Mouse (Mus musculus): ENCODE results near the gene Atg5.

Gene Atg5

DNA sequence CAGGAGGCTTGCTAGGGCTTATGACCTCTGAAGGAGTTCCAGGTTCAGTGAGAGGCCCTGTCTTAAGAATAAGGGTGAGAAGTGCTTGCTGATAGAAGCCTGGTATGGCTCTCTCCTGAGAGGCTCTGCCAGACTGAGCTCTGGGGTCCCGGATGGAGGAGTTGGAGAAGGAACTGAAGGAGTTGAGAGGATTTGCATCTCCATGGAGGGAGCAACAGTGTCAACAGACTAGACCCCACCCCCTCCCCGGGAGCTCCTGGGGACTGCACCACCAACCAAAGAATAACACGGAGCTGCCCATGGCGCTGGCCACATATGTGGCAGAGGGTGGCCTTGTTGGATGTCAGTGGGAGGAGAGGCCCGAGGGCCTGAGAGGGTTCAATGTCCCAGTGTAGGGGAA is 47.1 kb downstream of the Atg5 start:
- no peak for DNase-seq (ENCODE audit: extremely low read depth, low read depth)

DNA sequence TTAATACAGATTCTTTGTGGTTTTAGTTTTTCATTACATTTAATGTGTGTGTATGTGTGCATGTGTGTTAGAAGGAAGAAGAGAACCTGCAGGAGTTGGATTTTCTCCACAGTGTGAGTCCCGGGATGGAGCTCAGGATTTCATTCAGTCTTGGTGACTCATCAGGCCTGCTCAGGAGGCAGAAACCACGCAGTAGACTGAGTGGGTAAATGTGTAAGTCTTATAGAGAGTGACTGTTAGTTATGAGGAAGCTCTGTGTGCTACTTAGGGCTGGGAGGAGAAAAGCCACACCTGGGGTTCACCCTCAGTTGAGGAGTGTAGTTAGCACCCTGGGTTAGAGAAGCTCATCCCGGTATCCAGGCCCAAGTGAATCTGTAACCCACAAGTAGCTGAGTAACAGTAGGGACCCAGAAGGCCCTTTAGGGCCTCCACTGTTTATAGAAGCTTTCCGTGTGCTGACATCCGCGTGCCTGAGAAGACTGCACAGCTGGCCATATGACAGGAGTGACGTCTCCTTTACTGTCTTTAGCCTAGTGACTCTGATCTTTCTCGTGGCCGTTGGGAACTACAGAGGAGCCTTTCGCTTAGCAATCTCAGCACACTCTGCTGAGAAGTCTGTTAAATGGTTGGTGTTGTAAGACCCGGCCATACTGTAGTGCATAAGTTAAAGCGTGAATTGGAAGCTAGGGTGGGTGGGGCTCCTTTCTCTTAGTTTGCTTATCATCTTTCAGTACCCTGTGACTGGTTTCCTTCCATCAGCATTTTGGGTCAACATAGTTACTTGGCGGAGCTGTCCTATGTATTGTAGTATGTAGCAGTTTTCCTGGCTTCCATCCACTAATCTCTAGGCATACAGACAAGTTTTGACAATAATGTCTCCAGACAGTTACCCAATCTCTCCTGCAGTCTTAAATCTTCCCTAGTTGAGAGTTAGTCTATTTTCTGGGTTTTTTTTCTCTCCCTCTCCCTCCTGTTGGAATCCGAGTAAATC is 48.4 kb downstream of the Atg5 start:
- no peak for DNase-seq (ENCODE audit: extremely low read depth, low read depth)

DNA sequence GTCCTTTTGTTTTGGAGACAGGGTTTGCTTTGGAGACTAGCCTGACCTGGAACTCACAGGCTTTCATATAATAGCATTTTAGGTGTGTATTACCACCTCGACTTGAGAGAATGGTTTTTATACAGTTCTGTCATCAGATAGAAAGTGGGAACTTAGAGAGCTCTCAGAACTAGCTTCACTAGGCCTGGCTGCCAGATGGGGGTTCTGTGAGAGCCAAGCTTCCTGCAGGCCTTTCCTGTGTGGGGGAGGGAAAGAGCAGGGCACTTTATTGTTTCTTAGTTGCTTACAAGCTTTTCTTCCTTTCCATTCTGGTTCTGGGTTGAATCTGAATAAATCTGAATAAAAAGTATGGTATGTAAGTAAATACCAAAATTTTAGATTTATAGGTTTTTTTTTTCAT is 54.0 kb downstream of the Atg5 start:
- DNase-seq (ENCODE audit: extremely low read depth, low read depth): no peak

DNA sequence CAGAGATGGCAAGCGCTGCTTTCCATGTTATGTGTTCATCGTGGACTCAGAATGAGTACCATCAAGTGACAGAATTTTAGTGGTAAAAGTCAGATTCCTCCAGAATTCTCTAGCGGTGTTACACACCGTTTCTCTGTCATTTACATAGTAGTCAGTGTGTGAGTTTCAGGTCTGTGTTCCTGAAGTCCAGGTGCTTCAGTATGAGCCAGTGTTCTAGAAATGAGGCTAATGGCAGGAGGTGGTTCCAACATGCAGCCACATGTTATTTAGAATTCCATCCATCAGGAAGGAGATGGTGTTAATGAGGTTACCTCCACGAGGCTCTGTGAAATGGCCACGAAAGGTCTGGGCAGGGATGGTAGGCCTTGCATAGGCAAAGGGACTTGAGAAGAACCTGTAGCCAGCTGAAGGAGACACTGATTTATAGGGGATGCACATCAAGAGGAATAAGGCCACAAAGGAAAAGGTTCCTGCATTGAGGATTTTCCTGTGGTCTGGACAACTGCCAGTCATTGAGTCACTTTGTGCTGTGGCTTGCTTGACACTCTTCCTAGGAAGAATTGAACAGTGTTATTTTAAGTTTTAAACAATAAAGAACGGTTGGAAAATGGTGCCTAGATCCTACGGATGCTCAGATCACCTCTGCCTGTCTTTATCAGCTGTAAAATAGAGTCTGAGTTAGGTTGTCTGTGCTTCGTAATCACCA is 55.1 kb downstream of the Atg5 start:
- no peak for DNase-seq (ENCODE audit: extremely low read depth, low read depth)

DNA sequence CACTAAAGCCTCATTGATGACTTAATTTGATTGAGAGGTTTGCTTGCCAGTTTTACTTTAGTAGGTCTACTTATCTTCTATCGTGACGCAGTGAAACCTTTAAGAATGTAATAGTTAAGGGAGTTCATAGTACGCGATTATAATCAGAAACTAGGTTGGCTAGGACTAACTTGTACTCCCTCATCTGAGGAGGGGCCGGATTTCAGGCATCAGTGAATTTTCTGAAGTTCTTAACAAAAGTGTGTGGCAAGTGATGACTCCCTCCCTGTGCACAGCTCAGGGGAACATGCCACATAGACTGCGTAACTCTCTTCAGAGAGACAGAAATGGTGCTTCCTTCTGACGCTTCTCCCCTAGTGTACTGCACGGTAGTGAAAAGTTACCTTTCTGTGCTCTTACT is 55.7 kb downstream of the Atg5 start:
- no peak for DNase-seq (ENCODE audit: extremely low read depth, low read depth)

DNA sequence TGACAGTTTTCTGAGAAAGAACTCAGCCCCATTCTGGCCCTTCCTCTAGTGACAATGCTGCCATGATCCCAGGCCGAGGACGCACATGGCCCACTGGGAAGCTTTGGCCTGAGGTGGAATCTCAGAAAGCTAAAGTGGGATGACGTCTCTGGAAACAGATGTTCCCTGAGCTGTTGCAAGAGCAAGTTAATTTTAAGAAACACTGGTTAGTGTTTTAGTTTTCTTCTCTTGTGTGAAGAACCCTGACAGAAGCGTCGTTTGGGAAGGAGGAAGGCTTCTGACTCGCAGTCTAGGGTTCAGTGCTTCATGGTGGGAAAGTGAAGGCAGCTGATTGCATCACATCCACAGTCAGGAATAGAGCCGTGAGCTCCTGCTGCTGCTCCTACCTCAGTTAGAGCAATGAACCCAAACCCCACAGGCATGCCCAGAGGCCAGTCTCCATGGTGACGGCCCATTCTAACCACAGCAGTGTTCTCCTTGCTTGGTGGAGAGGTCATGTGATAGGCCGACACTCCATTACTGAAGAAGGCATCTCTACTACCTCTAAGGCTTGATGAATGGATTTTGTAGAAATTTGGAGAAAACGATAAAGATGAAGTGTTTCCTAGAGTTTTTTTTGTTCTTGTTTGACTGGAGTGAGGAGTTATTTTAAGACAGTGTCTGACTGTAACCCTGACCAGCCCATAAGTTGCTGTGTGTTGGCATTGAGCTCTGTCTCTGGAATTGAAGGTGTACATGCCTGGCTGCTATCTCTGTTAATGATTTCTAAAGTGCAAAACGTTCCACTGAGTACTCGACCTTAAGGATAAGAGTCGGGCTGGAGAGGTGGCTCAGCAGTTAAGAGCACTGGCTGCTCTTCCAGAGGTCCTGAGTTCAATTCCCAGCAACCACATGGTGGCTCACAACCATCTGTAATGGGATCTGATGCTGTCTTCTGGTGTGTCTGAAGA is 57.7 kb downstream of the Atg5 start:
- no peak for DNase-seq (ENCODE audit: extremely low read depth, low read depth)

DNA sequence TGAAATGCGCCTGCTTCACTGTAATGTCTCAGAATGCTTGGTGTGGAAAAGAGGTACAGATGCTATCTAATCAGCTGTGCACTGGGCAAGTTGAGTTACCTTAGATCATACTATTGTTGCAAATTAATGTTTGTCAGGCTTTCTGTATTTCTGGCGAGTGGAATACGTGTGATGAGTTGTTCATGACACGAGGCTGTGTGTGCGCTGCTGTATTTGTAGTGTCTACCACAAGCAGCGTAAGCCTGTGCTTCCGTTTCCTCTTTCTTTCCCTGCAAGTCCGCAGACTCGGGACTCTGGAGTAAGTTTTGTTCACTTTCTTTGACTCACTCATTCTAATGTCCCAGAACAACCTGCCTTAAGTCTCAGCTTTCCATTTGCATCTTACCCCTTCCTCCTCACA is 58.9 kb downstream of the Atg5 start:
- no peak for DNase-seq (ENCODE audit: extremely low read depth, low read depth)

DNA sequence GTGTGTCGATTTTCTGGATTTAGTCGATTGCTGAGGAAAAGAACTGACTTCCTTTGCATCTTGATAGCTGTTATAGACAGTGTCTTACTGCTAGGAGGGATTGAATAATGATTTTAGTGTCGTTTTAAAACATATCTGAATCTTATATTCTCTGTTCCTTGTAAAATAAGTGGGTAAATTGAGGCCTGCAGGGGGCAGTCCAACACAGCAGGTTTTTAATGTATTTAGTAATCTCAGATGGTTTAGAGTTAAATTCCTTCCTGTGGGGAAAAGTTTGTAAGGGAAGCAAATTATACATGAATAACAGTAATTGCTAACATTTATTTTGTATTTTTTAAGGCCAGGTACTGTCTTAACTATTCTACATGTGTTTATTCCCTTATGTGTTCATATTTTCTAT is 60.2 kb downstream of the Atg5 start:
- peak; percentile 11 for DNase-seq (ENCODE audit: extremely low read depth, low read depth)

DNA sequence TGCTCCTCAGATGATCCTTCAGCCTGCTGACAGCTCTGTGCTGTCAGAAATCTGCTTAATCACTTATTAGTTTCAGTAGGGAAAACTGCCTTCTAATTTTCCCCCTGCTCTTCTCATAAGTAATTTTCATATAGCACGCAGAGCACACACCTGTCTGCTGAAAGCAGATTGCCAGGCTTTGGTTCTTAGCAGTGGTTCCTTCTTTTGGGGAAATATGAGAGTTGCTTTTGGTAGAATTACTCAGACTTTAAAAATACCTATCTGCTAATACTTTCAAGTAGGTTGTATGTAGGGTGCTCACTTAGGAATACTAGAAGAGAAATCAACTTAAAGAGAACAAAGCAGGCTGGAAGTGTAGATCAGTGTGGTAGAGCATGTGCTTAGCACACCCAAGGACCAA is 62.6 kb downstream of the Atg5 start:
- DNase-seq (ENCODE audit: extremely low read depth, low read depth): no peak

DNA sequence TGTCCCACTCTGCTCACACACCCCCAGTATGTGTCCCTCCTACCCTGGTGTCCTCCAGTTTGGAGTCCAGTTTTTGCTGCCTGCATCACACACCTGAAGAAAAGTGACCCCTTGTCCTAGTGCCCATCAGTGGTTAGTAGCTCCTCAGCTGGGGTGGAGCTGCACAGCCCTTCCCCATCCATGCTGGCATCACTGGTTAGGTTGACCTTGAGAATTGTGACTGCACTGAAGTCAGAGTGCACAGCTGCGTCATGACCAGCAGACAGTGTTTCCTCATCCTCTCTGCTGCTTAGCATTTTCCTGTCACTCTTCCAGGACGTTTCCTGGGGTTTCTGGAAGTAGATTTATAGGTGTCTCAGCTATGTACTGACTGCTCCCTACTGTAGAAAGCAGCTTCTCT is 63.3 kb downstream of the Atg5 start:
- DNase-seq (ENCODE audit: extremely low read depth, low read depth): no peak

DNA sequence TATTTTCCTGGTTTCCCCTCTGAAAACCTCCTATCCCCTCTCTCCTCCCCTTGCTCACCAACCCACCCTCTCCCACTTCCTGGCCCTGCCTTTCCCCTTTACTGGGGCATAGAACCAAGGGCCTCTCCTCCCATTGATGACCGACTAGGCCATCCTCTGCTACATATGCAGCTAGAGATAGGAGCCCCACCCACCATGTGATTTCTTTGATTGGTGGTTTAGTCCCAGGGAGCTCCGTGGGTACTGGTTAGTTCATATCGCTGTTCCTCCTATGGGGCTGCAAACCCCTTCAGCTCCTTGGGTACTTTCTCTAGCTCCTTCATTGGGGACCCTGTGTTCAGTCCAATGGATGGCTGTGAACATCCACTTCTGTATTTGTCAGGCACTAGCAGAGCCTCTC is 64.5 kb downstream of the Atg5 start:
- peak; percentile 24 for DNase-seq (ENCODE audit: extremely low read depth, low read depth)

DNA sequence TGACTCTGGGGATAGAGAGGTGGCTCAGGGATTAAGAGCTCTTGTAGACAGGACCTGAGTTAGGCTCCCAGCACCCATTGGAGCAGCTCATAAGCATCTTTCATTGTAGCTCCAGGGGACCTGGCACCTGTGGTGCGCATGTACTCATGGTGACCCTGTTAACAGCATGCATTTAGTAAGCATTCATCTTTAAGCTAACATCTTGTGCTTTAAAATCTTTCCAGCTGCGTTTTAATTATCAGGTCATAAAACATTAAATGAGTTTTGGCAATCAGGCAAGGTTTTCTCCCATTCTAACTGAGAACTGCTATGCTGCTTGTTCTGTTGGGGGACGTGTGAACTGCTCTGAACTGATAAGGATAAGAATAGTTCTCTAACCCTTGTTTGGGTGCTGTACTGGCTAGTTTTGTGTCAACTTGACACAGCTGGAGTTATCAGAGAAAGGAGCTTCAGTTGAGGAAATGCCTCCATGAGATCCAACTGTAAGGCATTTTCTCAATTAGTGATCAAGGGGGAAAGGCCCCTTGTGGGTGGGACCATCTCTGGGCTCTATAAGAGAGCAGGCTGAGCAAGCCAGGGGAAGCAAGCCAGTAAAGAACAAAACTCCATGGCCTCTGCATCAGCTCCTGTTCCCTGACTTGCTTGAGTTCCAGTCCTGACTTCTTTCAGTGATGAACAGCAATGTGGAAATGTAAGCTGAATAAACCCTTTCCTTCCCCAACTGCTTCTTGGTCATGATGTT is 68.7 kb downstream of the Atg5 start:
- DNase-seq (ENCODE audit: extremely low read depth, low read depth): peak; percentile 88

DNA sequence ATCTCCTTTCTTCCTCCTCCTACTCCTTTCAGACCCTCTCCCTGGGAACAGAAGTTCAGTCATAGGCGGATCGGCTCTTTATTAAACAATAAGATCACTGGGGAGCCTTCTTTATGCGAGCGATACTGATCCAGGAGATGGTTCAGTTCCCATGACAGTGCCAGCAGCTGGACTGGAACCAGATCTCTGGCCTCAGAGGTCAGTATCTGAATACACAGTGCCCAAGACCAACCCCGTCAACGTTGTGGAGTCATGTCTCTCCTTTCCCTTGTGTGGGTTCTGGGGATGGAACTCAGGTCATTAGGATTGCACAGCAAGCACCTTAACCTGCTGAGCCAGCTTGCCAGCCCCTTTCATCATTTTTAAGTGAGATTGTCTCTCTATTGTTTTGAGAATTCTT is 70.4 kb downstream of the Atg5 start:
- no peak for DNase-seq (ENCODE audit: extremely low read depth, low read depth)

DNA sequence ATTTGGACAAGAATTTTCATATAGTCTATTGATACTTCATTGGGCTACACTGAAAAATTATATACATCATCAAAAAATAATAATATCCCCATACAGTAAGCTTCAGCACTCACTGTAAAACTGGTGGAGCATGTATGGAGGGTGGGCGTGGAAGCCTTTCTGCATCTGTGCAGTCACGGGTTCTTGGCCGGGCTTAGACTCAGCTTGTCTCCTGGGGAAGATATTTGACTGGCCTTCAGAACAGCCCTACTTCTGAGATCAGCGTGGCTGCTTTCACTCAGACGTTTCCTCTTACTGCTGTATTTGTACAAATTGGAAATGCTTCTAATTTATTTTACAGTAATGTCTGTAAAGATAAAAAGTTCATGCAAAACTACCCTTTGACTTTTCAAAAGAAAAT is 71.2 kb downstream of the Atg5 start:
- no peak for DNase-seq (ENCODE audit: extremely low read depth, low read depth)

DNA sequence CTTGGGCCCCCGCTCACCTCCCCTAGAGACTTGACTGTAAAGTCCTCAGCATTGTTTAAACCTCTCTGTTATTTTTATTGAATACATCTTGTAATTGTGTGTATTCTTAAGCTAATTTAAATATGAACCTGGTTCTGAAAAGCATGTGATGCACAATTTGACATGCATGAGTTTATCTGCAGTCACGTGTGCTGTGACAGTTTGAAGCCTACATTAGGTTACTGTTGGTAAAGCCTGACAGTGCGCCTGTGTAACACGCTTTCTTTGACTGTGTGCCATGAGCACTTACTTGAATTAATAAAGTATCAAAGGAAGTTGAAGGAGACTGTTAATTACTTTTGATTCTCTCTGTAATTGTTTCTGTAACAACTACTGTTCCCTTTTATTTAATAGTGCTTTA is 72.8 kb downstream of the Atg5 start:
- no peak for DNase-seq (ENCODE audit: extremely low read depth, low read depth)

DNA sequence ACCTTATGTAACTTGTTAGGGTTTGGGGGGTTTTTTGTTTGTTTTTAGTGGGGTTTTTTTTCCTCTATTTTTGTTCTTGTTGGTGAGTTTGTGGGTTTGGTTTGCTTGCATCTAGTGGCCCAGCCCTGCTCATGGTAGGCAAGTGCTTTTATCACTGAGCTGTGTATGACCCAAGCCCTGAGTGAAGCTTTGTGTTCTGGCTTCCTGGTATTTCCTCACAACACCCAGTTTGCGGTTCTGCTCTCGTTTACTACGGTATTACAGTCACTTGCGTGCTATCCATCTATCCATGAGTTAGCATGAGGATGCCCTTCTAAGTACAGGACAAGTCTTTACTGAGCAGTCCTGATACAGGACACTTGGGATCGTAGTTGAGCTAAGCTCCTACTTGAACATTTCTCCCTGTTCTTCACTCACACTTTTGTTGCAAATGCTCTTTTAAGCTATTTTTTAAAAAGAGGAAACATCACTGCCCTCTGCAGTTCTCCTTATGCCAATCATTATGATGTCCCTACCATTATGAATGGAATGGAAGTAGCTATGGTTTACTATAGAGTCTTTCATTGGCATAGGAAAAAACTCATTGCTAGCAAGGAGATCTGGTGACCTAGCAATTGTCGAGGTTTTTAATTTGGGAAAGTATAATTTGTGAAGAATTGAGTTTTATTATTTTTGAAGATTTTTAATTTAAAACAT is 73.8 kb downstream of the Atg5 start:
- DNase-seq (ENCODE audit: extremely low read depth, low read depth): no peak

DNA sequence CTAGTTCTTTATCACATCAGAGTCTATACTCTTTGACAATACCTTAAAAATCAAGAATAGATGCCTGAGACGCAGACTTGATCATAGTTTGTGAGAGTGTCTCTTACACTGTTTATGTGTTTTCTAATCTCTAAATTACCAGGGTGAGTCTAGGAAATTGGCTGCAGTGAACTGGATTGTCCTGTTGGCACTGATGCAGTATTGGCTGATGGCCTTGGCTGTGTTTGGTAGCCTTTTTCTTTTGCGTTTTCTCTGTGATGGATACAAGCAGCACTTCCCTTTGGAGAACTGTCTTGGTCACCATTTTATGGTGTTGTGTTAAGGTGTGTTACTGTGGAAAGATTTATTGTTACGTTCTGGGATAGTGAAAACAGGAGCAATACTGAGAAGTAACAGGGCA is 75.2 kb downstream of the Atg5 start:
- no peak for DNase-seq (ENCODE audit: extremely low read depth, low read depth)

DNA sequence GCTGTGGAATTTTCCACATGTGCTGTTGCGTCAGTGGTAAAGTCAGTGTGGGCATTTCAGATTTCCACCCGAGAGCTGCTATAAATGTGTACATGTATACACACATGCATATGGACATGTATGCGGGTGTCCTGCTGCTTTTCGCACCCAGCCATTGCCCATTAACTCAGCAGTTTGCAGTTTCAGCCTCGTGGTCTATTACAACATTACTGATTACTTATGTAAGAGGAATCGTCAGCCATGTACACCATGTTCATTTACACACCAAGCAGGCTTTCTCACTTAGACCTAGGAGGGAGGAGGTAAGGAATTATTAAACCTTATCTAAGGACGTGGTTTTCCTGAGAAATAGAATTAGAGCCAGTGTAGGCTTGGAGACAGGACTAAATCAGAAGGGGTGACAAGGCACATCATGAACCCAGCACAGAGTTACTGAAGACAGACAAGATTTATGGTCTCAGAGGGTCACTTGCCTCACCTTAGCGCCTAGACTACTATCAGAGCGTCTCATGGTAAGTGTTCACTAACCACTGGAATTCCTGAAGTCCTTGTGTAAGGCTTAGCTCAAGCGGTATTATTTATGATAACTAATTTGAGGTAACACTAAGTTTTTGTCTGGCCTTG is 79.5 kb downstream of the Atg5 start:
- no peak for DNase-seq (ENCODE audit: extremely low read depth, low read depth)

DNA sequence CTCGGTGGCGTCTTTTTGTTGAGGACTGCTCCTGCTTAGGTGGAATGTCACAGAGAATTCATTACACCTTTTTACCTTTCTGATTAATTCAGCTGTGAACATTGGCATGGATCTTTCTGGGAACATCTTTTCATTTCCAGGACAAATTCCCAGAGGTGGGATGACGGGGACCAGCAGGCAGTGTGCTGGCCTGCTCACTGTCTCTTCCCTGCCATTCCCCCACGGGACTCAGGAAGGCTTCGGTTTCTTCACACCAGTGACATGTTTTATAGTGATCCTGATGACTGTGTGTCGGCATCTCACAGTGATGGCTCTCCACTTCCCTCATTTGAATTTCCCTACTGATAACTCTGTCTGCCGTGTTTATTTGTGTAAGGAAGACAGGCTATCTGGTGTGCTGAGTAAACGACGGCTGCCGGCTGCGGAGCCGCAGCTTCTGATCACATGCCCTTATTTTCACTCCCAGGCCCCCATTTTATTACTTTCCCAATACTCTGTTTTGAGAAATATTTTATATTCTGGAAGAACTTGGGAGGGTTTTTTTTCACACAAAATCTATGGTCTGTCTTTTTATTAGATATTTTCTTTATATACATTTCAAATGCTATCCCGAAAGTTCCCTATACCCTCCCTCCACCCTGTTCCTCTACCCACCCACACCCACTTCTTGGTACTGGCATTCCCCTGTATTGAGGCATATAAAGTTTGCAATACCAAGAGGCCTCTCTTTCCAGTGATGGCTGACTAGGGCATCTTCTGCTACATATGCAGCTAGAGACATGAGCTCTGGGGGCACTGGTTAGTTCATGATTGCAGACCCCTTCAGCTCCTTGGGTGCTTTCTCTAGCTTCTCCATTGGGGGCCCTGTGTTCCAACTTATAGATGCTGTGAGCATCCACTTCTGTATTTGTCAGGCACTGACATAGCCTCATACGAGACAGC is 80.6 kb downstream of the Atg5 start:
- DNase-seq (ENCODE audit: extremely low read depth, low read depth): no peak
